Mouse (Mus musculus): ENCODE measurements at regions not wholly inside any gene's neighbourhood (a gene's known extent, or its start where the extent isn't known, plus 50 kb on each side); places are given as distances from the start of the nearest gene placed in this dataset.
"Not testable (repeated sequence)": the region's sequence is repeated elsewhere in the genome, so short reads cannot be mapped to it uniquely, and the experiment has no call there.

DNA sequence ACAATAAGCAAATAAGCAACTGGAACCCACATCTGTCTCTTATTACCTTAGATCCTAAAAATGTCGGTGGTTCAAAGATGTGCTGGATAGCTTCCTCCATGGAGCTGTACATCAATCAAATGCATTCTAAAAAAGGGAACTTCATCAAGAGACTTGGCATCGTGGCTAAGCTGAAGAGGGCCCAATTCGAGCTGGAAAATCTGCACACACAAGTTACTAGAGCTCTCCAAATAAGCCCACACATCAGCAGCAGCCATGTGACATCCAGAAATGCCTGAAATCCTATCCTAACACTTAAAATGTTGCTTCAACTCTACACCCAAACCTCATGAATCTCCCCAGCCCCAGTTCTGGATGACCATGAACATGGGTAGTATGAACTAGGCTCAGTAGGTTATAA, 729.5 kb upstream of the Pkdcc start:
- no peaks in the 10 kb centered on the region for H3K4me1 ChIP-seq
- H3K27me3 ChIP-seq, result no peaks in the 10 kb centered on the region
- WGBS, result 27% methylated on average over 3 of the region's 3 CpGs
- no peaks in the 10 kb centered on the region for H3K36me3 ChIP-seq
- no peak overlapping the region for H3K9ac ChIP-seq
- no peak overlapping the region for H3K27ac ChIP-seq
- H3K9me3 ChIP-seq, result no peaks in the 10 kb centered on the region; the same call in 1 of the 2 replicates
- no peak for ATAC-seq (ENCODE audit: insufficient number of reproducible peaks, insufficient read depth, low FRiP score, low TSS enrichment, low read depth)
- no peak overlapping the region for H3K4me3 ChIP-seq
- no peak overlapping the region for H3K4me2 ChIP-seq

DNA sequence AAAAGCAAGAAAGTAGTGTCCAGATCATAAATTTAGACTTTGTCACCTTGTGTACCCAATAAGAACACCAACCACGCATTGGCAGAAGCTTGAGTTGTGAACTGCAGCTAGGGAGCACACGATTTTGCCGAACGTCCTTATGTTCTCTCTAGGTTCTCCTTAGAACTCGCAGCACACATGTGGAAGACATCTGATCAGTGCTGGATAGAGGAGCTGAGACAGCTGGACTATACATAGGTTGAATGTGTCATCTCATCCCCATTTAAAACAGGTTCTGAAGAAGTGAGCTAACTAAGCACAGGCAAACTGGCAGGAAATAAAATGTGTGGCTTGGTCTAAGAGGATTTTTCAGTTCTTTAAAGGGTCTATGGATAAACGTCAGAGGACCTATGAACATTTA, 730.5 kb upstream of the Pkdcc start:
- Histone ChIP-seq H3K4me2 (no peak overlapping the region), H3K27me3 (no peaks in the 10 kb centered on the region), H3K9ac (no peak overlapping the region), H3K4me3 (no peak overlapping the region), H3K36me3 (no peaks in the 10 kb centered on the region), H3K9me3 (no peaks in the 10 kb centered on the region; the same call in 1 of the 2 replicates), H3K27ac (no peak overlapping the region), H3K4me1 (no peaks in the 10 kb centered on the region)
- ATAC-seq (ENCODE audit: insufficient number of reproducible peaks, insufficient read depth, low FRiP score, low TSS enrichment, low read depth), result no peak
- WGBS, result 76% methylated on average over 6 of the region's 6 CpGs

DNA sequence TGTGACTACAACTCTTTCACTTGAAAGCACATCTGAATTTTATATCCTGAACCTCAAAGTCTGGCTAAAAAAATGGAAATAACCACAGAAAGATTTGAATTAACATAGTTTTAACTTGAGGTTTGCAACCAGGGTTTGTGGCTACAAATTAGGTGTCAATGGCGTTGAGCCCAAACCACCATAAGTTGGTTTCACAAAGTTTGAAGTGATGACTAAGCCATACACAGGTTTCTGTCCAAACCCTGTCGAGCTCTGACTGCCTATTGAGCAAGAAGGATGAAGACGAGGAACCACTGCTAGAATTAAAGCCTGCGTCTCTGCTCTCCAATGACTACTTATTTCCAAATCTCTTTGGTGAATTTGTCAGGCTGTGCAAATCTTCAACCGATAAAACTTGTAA, 719.8 kb upstream of the Slc8a1 start:
- 72% methylated on average over 5 of the region's 5 CpGs for WGBS
- Histone ChIP-seq H3K27ac (no peak overlapping the region), H3K4me2 (no peak overlapping the region), H3K9me3 (no peaks in the 10 kb centered on the region), H3K27me3 (no peaks in the 10 kb centered on the region), H3K9ac (no peak overlapping the region), H3K4me1 (no peaks in the 10 kb centered on the region), H3K4me3 (no peak overlapping the region), H3K36me3 (no peaks in the 10 kb centered on the region)
- ATAC-seq (ENCODE audit: insufficient number of reproducible peaks, insufficient read depth, low FRiP score, low TSS enrichment, low read depth), result no peak

DNA sequence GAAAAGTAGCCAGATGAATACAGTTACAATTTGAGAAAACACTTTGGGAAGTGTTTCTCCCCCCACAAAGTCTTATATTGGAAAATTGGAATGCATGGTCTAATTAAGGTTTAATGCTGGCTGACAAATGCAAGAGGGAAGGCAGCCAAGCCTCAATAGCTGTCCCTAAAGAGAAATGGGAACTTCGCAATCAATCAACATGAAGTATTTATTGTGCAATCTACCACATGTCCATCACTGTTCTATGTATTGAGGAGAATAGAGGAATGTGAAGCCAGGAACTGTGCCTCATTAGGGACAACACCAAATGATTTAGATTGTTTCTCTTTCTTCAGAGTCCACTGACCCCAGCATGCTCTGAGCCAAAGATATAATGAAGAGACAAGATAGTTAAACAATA, 715.7 kb upstream of the Slc8a1 start:
- Histone ChIP-seq H3K9me3 (no peaks in the 10 kb centered on the region), H3K36me3 (no peaks in the 10 kb centered on the region), H3K9ac (no peak overlapping the region), H3K4me2 (no peak overlapping the region), H3K4me3 (no peak overlapping the region), H3K4me1 (no peaks in the 10 kb centered on the region), H3K27me3 (no peaks in the 10 kb centered on the region), H3K27ac (no peak overlapping the region)
- ATAC-seq (ENCODE audit: insufficient number of reproducible peaks, insufficient read depth, low FRiP score, low TSS enrichment, low read depth), result no peak
- WGBS, result 75% methylated on average over 1 of the region's 1 CpGs

DNA sequence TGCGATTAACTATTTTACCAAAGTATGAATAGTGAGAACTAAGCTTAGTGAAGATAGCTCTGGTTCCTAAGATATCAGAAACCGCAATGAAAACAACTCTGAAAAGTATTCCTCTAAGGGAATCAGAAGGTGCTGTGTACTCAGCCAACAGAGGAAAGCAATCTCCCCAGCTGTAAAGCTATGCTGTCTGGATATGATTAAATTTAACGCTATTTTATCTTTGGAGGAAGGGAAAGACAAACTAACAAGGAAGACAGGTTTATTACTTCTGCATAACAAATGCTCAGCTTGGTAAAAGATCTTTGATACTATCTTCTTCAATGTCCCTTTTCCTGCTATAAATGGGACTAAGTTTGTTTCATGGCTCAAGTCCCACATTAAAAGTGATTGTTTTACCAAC, 700.9 kb upstream of the Slc8a1 start:
- Histone ChIP-seq H3K4me1 (no peaks in the 10 kb centered on the region), H3K36me3 (no peaks in the 10 kb centered on the region), H3K27ac (no peak overlapping the region), H3K9ac (no peak overlapping the region), H3K4me3 (no peak overlapping the region), H3K27me3 (no peaks in the 10 kb centered on the region), H3K4me2 (no peak overlapping the region), H3K9me3 (no peaks in the 10 kb centered on the region)
- no peak for ATAC-seq (ENCODE audit: insufficient number of reproducible peaks, insufficient read depth, low FRiP score, low TSS enrichment, low read depth)
- 59% methylated on average over 3 of the region's 3 CpGs for WGBS

DNA sequence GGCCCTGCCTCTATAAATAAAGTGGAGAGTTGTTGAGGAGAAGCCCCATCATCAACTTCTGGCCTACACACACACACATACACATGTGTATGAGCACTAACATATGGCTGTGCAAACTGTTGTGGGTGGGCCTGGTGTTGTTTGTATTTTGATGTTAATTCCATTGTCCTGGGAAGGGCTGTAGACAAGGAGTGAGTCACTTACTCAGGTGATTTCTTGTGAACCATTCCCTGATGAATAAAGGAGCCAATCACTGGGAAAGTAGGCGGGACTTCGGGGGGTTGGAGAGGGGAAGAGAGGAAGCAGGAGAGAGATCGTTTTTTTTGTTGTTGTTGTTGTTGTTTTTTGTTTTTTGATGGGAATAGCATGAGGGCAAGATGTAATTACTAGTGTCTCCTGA, 699.0 kb upstream of the Slc8a1 start:
- ATAC-seq (ENCODE audit: insufficient number of reproducible peaks, insufficient read depth, low FRiP score, low TSS enrichment, low read depth), result no peak
- WGBS, result 78% methylated on average over 3 of the region's 3 CpGs
- H3K4me2 ChIP-seq, result no peak overlapping the region

DNA sequence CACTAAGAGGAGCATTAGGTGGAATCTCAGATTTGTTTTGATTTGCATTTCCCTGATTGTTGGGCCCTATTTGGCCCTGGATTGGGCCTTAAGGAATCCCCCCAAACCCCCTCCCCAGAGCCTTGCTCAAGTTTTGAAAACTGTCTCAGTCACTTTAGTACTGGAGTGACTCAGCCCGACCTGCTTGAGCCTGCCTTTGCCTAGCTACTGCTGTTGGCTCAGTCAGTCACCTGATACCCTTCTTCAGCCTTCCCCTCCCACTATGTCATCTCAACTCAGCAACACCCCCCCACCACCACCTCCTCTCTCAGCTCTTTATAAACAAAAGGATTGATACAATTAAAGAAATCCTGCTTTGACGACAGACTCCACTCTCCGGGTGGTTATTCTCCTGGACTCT, 694.5 kb upstream of the Slc8a1 start:
- Histone ChIP-seq H3K9me3 (no peaks in the 10 kb centered on the region), H3K27ac (no peak overlapping the region), H3K9ac (no peak overlapping the region), H3K36me3 (no peaks in the 10 kb centered on the region), H3K4me2 (no peak overlapping the region), H3K4me1 (no peaks in the 10 kb centered on the region), H3K4me3 (no peak overlapping the region), H3K27me3 (no peaks in the 10 kb centered on the region)
- WGBS, result 30% methylated on average over 3 of the region's 3 CpGs
- ATAC-seq (ENCODE audit: insufficient number of reproducible peaks, insufficient read depth, low FRiP score, low TSS enrichment, low read depth), result no peak

More for the DNA sequence above, 699.0 kb upstream of the Slc8a1 start:
- Histone ChIP-seq H3K27me3 (no peaks in the 10 kb centered on the region), H3K4me3 (no peak overlapping the region), H3K9me3 (no peaks in the 10 kb centered on the region), H3K9ac (no peak overlapping the region), H3K27ac (no peak overlapping the region), H3K4me1 (no peaks in the 10 kb centered on the region), H3K36me3 (no peaks in the 10 kb centered on the region)

DNA sequence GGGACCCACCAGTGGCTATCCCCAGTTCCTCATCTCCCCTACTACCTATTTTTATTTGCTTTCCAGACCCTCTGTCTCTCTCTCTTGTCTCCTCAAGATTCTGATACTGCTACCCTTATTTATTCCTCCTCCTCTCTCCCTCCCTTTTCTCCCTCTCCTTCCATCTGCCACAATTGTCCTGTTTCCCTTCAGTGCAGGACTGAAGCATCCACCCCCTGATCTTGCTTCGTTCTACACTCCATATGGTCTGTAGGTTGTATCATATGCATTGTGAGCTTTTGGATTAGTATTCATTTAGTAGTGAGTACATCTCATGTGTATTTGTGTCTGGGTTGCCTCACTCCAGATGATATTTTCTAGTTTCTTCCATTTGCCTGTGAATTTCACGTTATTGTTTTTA, 670.1 kb upstream of the Slc8a1 start:
- H3K4me2 ChIP-seq, result no peak overlapping the region
- H3K4me1 ChIP-seq, result no peaks in the 10 kb centered on the region
- no peaks in the 10 kb centered on the region for H3K36me3 ChIP-seq
- no peak overlapping the region for H3K4me3 ChIP-seq
- no peak for ATAC-seq (ENCODE audit: insufficient number of reproducible peaks, insufficient read depth, low FRiP score, low TSS enrichment, low read depth)
- no peak overlapping the region for H3K9ac ChIP-seq
- WGBS, result 80% methylated on average over 2 of the region's 2 CpGs
- no peaks in the 10 kb centered on the region for H3K9me3 ChIP-seq
- H3K27ac ChIP-seq, result no peak overlapping the region
- no peaks in the 10 kb centered on the region for H3K27me3 ChIP-seq

DNA sequence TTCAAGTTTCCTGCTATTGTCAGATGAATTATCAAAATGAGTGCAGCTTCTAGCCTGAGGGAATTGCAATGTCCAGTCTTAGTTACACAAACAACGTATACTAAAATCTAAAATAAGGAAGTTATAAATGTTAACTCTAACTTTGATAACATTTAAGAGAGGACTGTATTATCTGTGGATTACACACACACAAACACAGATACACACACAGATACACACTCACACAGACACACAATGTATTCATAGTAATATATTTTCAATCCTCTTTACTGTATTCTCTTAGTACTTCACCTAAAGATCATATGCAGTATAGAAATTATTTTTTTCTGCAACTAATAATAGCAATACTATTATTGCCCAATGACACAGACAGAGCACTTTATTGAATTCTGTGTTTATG, 661.2 kb upstream of the Slc8a1 start:
- no peak for ATAC-seq (ENCODE audit: insufficient number of reproducible peaks, insufficient read depth, low FRiP score, low TSS enrichment, low read depth)
- Histone ChIP-seq H3K27me3 (no peaks in the 10 kb centered on the region), H3K4me1 (no peaks in the 10 kb centered on the region), H3K9ac (no peak overlapping the region), H3K4me2 (no peak overlapping the region), H3K36me3 (no peaks in the 10 kb centered on the region), H3K27ac (no peak overlapping the region), H3K4me3 (no peak overlapping the region), H3K9me3 (no peaks in the 10 kb centered on the region)
- 75% methylated on average over 1 of the region's 1 CpGs for WGBS

DNA sequence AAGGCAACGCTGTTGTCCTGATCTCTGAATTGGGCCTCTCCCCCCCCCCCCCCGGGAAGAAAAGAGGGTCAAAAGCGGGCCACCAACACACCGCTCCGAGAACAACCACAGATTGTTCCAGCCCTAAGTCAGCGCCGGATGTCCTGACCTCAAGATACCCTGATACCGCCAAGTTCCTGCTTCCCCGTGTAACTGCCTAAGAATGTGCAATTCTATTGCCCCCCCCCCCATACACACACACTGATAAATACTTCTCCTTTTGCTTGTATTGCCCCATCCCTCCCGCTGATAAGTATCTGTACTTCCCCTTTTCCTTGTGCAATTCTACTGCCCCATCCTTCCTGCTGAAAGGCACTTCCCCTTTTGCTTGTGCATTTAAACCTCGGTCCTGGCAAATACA, 641.2 kb upstream of the Slc8a1 start:
- WGBS, result 79% methylated on average over 3 of the region's 11 CpGs

DNA sequence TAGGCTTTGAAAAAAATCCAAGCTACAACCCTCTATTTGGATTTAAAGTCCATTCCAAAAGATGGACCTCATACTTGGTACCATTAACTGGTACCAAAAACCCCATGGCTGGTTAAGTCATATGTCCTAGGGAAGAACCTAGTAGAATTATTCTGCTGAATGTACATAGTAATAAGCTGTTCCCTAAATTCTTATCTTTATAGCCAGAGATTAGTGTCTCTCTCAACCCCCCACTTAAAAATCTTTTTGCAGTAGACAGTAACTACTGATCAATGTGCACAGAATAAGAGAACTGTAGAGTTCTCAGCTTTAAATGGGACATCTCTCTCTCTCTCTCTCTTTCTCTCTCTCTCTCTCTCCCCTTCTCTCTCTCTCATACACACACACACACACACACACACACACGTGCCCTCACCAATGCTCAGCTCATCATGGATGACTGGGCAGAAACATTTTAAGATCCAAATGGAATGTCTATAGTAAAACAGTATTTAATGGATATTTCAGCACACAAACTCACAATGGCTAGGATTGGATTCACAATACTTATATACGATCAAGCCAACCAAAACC, 640.2 kb upstream of the Slc8a1 start:
- Histone ChIP-seq H3K4me3 (no peak overlapping the region), H3K4me2 (no peak overlapping the region), H3K27ac (no peak overlapping the region), H3K9ac (no peak overlapping the region), H3K4me1 (no peaks in the 10 kb centered on the region), H3K36me3 (no peaks in the 10 kb centered on the region), H3K27me3 (no peaks in the 10 kb centered on the region), H3K9me3 (no peaks in the 10 kb centered on the region)
- 90% methylated on average over 2 of the region's 2 CpGs for WGBS
- no peak for ATAC-seq (ENCODE audit: insufficient number of reproducible peaks, insufficient read depth, low FRiP score, low TSS enrichment, low read depth)

More for the DNA sequence above, 641.2 kb upstream of the Slc8a1 start:
- H3K4me2 ChIP-seq; H3K9ac ChIP-seq; H3K27me3 ChIP-seq; ATAC-seq (ENCODE audit: insufficient number of reproducible peaks, insufficient read depth, low FRiP score, low TSS enrichment, low read depth); H3K4me3 ChIP-seq; H3K9me3 ChIP-seq; H3K36me3 ChIP-seq; H3K27ac ChIP-seq; H3K4me1 ChIP-seq: not testable (repeated sequence)

DNA sequence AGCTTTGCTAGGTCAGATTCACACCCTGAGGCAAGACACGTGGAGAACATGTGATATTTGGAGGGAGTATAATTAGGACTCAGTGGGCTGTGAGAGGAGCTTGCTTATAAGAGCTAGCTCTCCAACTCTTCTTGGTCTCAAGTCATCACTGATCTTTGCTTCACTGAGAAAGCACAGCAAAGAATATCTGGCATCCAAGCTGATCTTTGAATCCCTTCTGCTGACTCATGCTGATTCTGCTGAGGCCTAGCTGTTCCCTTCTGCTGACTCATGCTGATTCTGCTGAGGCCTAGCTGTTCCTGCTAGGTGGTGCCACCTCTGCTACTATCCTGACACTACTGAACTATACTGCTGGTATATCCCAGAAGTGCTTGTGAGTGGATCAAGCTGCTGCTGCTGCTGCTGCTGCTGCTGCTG, 639.0 kb upstream of the Slc8a1 start:
- ATAC-seq (ENCODE audit: insufficient number of reproducible peaks, insufficient read depth, low FRiP score, low TSS enrichment, low read depth), result no peak
- H3K27me3 ChIP-seq, result no peaks in the 10 kb centered on the region
- no peaks in the 10 kb centered on the region for H3K9me3 ChIP-seq
- H3K36me3 ChIP-seq, result no peaks in the 10 kb centered on the region
- no peaks in the 10 kb centered on the region for H3K4me1 ChIP-seq
- H3K9ac ChIP-seq, result no peak overlapping the region
- no peak overlapping the region for H3K27ac ChIP-seq
- no peak overlapping the region for H3K4me3 ChIP-seq
- H3K4me2 ChIP-seq, result no peak overlapping the region
- WGBS, result 67% methylated on average over 1 of the region's 1 CpGs

DNA sequence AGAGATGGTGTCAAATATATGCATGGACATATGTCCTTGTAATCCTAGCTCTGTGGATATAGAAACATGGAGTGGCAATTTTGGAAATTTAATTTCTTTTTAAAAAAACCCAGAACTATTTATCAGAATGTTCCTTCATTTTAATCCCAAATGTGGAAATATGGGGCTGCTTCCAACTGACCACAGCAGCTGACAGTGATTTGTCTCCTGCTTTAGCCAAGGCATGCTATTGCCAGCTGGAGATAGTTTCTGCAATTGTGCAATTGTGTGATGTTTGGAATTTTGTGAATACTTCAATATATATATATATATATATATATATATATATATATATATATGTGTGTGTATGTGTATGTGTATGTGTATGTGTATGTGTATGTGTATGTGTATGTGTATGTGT, 629.7 kb upstream of the Slc8a1 start:
- Histone ChIP-seq H3K4me3 (no peak overlapping the region), H3K4me2 (no peak overlapping the region), H3K4me1 (no peaks in the 10 kb centered on the region), H3K27ac (no peak overlapping the region), H3K27me3 (no peaks in the 10 kb centered on the region), H3K9me3 (no peaks in the 10 kb centered on the region), H3K9ac (no peak overlapping the region), H3K36me3 (no peaks in the 10 kb centered on the region)
- no peak for ATAC-seq (ENCODE audit: insufficient number of reproducible peaks, insufficient read depth, low FRiP score, low TSS enrichment, low read depth)
